Mouse (Mus musculus) left cerebral cortex, adult 8-10 months (tissue): Measurements from ENCODE around the gene Krt7. TPM values are rescaled to one million over a fixed set of nuclear protein-coding genes. Genes with fewer than 3 reads are reported as not detected.
A peak's percentile ranks its signal among the peaks of the same experiment; 100 is the strongest.

Experiments used
- DNase-seq, 2 experiments: peaks; one replicate each; pipeline ENCODE4 v3.0.0; 2022; ENCODE audit warnings: low spot score in 2 of 2
- total RNA-seq, 4 experiments: library from RNA; stranded (reverse); gene quantifications; 2 replicates each; pipeline ENCODE4 v1.2.4; 2022

Gene Krt7
- total RNA-seq, 4 experiments from 2014 or later, result 0.15 to 0.65 (median 0.19) TPM; not detected in 1

GRCm38 (mm10) chr15:101375956-101376775 is 34.7 kb upstream of the Krt7 start:
- no peak for DNase-seq

- no peak for DNase-seq
Measured at GRCm38 (mm10) chr15:101376776-101377061, 34.1 kb upstream of the Krt7 start.

- no peak for DNase-seq
Measured at GRCm38 (mm10) chr15:101378646-101379045, 32.2 kb upstream of the Krt7 start.

GRCm38 (mm10) chr15:101381758-101382157 is 29.1 kb upstream of the Krt7 start:
- DNase-seq, result no peak

- DNase-seq, result no peak
Measured at GRCm38 (mm10) chr15:101382811-101383210, 28.0 kb upstream of the Krt7 start.

GRCm38 (mm10) chr15:101384610-101385009 is 26.2 kb upstream of the Krt7 start:
- DNase-seq, result no peak

- DNase-seq, result peak in 1 of 2 experiments; percentile 36
Measured at GRCm38 (mm10) chr15:101385064-101385463, 25.8 kb upstream of the Krt7 start.

GRCm38 (mm10) chr15:101387176-101387575 is 23.7 kb upstream of the Krt7 start:
- DNase-seq, result no peak

GRCm38 (mm10) chr15:101388034-101388541 is 22.8 kb upstream of the Krt7 start:
- no peak for DNase-seq

- no peak for DNase-seq
Measured at GRCm38 (mm10) chr15:101390203-101390602, 20.6 kb upstream of the Krt7 start.

- no peak for DNase-seq
Measured at GRCm38 (mm10) chr15:101392251-101392650, 18.6 kb upstream of the Krt7 start.

- DNase-seq, result no peak
Measured at GRCm38 (mm10) chr15:101394908-101395307, 15.9 kb upstream of the Krt7 start.

GRCm38 (mm10) chr15:101396466-101396865 is 14.4 kb upstream of the Krt7 start:
- DNase-seq, result no peak

GRCm38 (mm10) chr15:101396921-101397320 is 13.9 kb upstream of the Krt7 start:
- DNase-seq, result no peak

GRCm38 (mm10) chr15:101397683-101398082 is 13.2 kb upstream of the Krt7 start:
- no peak for DNase-seq

GRCm38 (mm10) chr15:101398269-101398668 is 12.6 kb upstream of the Krt7 start:
- no peak for DNase-seq

- DNase-seq, result no peak
Measured at GRCm38 (mm10) chr15:101412188-101412587, 1.3 kb downstream of the Krt7 start.

GRCm38 (mm10) chr15:101413916-101414635 is 3.2 kb downstream of the Krt7 start:
- no peak for DNase-seq

- no peak for DNase-seq
Measured at GRCm38 (mm10) chr15:101414807-101415565, 4.1 kb downstream of the Krt7 start.

GRCm38 (mm10) chr15:101418950-101419349 is 8.1 kb downstream of the Krt7 start:
- no peak for DNase-seq

GRCm38 (mm10) chr15:101420903-101421302 is 10.1 kb downstream of the Krt7 start:
- DNase-seq, result no peak

GRCm38 (mm10) chr15:101424914-101425313 is 14.1 kb downstream of the Krt7 start:
- no peak for DNase-seq
